Mouse (Mus musculus) liver, adult 2 months (tissue): Measurements from ENCODE around the gene Prpf39.

Source experiments
- CTCF ChIP-seq: fragments of 200-500 bp; IDR thresholded peaks from 2 replicates; pipeline ENCODE4 v1.5.1; 2011; ENCODE audit warnings: low read depth, low read length, control low read depth
- POLR2A ChIP-seq: fragments of 200-500 bp; IDR thresholded peaks from 2 replicates; pipeline ENCODE4 v1.6.1; 2011; ENCODE audit warnings: low read length, control low read depth; ENCODE audit not compliant: insufficient read depth; ENCODE audit errors: extremely low read depth

GRCm38 (mm10) chr12:65048799-65049198 lies 12.7 kb downstream of the Prpf39 start:
- TF ChIP-seq POLR2A = no peak
- TF ChIP-seq CTCF = no peak
